Mouse (Mus musculus) kidney, adult 2 months (tissue): ENCODE measurements around the gene Coro2b. TPM values are rescaled to one million over a fixed set of nuclear protein-coding genes. Genes with fewer than 3 reads are reported as not detected.

ENCODE experiments used
- DNase-seq: peaks from one replicate; pipeline ENCODE4 v3.0.0; 2021
- H3K27ac ChIP-seq: fragments of 200-500 bp; 2 replicates; pipeline ENCODE4 v1.5.1; 2012; ENCODE audit warnings: low read depth, low read length, control low read depth, inconsistent platforms; ENCODE audit not compliant: insufficient read depth
- H3K27me3 ChIP-seq: fragments of 200-500 bp; replicated peaks from 2 replicates; pipeline ENCODE4 v1.6.1; 2012; ENCODE audit warnings: mild to moderate bottlenecking, moderate library complexity, low read length, inconsistent platforms; ENCODE audit not compliant: control insufficient read depth, insufficient read depth
- H3K36me3 ChIP-seq: fragments of 200-500 bp; 2 replicates; pipeline ENCODE4 v1.6.1; 2012; ENCODE audit warnings: mild to moderate bottlenecking, moderate library complexity, low read length, inconsistent platforms; ENCODE audit not compliant: control insufficient read depth, insufficient read depth
- H3K4me1 ChIP-seq: fragments of 200-500 bp; 2 replicates; pipeline ENCODE4 v1.6.1; 2011; ENCODE audit warnings: low read length; ENCODE audit not compliant: control insufficient read depth, insufficient read depth
- H3K4me3 ChIP-seq: fragments of 200-500 bp; 2 replicates; pipeline ENCODE4 v1.5.1; 2011; ENCODE audit warnings: mild to moderate bottlenecking, low read depth, low read length, control low read depth; ENCODE audit not compliant: insufficient read depth
- CTCF ChIP-seq: fragments of 200-500 bp; conservative IDR thresholded peaks from 2 replicates; pipeline ENCODE4 v1.5.1; 2011; ENCODE audit warnings: low read depth, mild to moderate bottlenecking, control low read depth, low read length, moderate library complexity, mixed read lengths; ENCODE audit not compliant: insufficient read depth, insufficient read length
- POLR2A ChIP-seq: fragments of 200-500 bp; IDR thresholded peaks from one replicate; pipeline ENCODE4 v1.6.1; 2011; ENCODE audit warnings: low read depth, low read length, control low read depth
- WGBS: fragments of 180-500 bp; shearing (Covaris S2); methylation state at CpG from one replicate; pipeline ENCODE4 v1.1.7; 2018; 5-methylcytosine and 5-hydroxymethylcytosine counted together
- polyA plus RNA-seq: library from polyadenylated mRNA; depleted of rRNA; stranded (reverse); fragments of >200 nt; gene quantifications from 2 replicates; pipeline ENCODE4 v1.2.3, GENCODE M21; 2012

The Coro2b gene
- polyA plus RNA-seq, 1 experiment = 9.8 TPM

DNA sequence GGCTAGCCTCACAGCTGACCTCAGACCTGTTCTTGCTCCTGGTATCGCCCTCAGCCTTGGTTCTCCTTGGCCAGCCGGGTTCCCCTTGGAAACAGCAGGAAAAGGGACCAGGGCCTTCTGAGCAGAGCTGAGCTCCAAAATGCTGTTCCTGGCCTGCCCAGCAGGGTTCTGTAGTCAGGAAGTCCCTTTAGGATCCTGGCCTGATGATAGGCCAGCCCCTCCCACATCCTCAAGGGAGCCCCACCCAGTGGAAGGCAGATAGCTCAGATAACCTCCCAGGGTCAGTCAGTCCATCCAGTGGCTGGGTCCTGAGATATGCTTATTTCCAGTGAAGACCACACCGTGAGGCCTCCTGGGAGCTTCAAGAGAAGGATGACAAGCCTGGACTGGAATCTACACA is 45.7 kb downstream of the Coro2b start:
- DNase-seq = peak; percentile 66
- H3K4me3 ChIP-seq = no peak overlapping the region
- TF ChIP-seq POLR2A (no peak), CTCF (peak; percentile 34)
- no peaks in the 10 kb centered on the region for H3K36me3 ChIP-seq
- 67% methylated on average over 3 of the region's 3 CpGs for WGBS
- H3K4me1 ChIP-seq = no peaks in the 10 kb centered on the region; the same call in 1 of the 2 replicates
- H3K27ac ChIP-seq = no peak overlapping the region
- no peaks in the 10 kb centered on the region for H3K27me3 ChIP-seq

DNA sequence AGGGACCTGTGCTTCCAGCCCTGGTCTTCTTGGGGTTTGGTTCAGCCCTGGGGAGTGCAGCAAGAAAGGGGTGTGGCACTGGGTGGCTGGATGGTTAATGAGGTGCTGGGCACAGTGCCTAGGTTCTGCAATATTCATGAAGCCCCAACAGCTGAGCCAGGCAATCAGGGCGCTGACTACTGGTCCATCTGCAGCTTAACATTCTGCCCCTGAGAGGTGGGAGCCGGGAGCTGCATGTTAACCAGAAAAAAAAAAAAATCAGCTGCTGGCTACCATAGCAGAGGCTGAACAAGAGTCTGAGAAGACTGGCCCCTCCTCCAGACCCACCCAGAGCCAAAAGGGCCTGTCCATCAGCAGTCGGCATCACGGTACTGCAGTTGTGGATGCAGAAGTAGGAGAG is 52.7 kb downstream of the Coro2b start:
- no peaks in the 10 kb centered on the region for H3K36me3 ChIP-seq
- no peak overlapping the region for H3K27ac ChIP-seq
- no peak overlapping the region for H3K4me3 ChIP-seq
- no peak for DNase-seq
- TF ChIP-seq CTCF = no peak
- TF ChIP-seq POLR2A = no peak
- H3K4me1 ChIP-seq = no peaks in the 10 kb centered on the region
- H3K27me3 ChIP-seq = no peaks in the 10 kb centered on the region
- WGBS = 49% methylated on average over 4 of the region's 4 CpGs

DNA sequence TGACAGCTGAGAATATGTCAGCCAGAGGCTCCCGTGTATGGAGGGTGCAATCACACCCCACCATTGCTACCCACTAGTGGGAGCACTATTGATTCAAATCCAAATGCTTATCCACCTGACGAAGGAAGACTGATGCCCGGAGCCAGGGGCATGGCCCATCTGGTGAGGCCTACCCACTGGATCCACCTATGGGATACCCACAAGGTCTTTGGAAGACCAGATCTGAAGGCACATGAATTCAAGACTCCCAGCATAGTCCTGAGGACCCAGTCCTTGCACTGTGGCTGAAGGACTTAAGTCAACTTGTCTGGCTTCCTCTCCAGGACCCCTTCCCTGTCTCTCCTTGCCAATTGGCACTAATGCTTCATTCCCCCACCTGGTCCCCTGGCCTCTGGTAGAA is 54.1 kb downstream of the Coro2b start:
- Histone ChIP-seq H3K36me3 (no peaks in the 10 kb centered on the region), H3K27me3 (no peaks in the 10 kb centered on the region), H3K27ac (no peak overlapping the region), H3K4me3 (no peak overlapping the region), H3K4me1 (no peaks in the 10 kb centered on the region)
- no peak for DNase-seq
- WGBS = 86% methylated on average over 3 of the region's 3 CpGs
- no peak for TF ChIP-seq CTCF
- TF ChIP-seq POLR2A = no peak

DNA sequence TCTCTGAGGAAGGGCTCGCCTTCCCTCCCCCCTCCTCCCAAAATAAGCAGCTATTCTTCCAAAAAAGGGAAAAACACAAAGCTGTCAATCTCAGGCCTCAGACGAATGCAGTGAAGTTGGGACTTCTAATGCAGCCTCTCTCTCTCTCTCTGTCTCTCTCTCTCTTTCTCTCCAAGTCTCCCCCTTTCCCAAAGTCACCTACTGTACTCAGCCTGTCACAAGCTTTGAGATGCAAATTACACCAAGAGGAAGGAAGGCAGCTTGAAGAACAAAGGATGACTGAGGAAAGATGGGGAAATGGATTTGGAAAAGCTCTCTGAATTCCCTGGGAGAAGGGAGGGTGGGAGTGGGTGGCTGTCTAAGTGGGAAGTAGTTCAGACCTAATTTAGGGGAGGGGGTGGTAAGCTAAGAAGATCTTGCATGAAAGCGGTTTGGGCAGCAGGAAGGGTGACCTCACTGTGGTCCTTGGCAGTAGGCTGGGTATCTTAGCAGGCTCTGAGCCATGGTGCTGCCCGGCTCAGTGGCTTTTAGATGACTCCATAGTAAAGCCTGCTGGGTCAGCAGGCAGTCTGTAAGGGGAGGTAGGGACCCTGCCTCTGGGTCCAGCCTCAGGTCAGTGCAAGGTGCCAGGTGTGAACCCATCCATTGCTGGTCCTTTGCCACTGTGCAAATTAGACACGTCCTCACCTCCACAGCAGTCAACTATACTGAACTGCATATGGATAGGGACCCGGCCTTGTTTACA is 55.8 kb downstream of the Coro2b start:
- TF ChIP-seq POLR2A = no peak
- TF ChIP-seq CTCF = no peak
- DNase-seq = no peak
- H3K4me3 ChIP-seq = no peak overlapping the region
- 76% methylated on average over 6 of the region's 6 CpGs for WGBS
- no peaks in the 10 kb centered on the region for H3K27me3 ChIP-seq
- H3K4me1 ChIP-seq = no peaks in the 10 kb centered on the region
- no peak overlapping the region for H3K27ac ChIP-seq
- no peaks in the 10 kb centered on the region for H3K36me3 ChIP-seq

DNA sequence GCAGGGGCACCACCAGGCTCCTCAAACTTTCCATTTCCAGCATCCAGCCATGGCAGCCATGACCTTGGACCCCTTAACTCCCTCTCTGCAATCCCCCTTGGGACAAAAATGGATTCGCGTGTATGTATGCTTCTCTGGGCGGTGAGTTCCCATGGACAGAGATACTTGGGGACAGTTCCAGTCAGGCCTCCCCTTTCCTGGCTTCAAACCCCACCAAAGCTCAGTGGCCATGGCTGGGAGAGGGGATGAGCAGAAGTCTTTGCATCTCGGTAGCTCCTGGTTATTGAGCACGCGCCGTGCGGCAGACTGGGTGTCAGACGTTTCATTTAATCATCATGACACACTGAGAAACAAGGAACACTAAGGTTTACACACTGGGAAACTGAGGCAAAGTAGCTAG is 56.7 kb downstream of the Coro2b start:
- H3K27me3 ChIP-seq = no peaks in the 10 kb centered on the region
- WGBS = 92% methylated on average over 9 of the region's 9 CpGs
- H3K4me3 ChIP-seq = no peak overlapping the region
- no peak overlapping the region for H3K27ac ChIP-seq
- H3K4me1 ChIP-seq = no peaks in the 10 kb centered on the region
- TF ChIP-seq CTCF (no peak), POLR2A (no peak)
- DNase-seq = no peak
- H3K36me3 ChIP-seq = no peaks in the 10 kb centered on the region

DNA sequence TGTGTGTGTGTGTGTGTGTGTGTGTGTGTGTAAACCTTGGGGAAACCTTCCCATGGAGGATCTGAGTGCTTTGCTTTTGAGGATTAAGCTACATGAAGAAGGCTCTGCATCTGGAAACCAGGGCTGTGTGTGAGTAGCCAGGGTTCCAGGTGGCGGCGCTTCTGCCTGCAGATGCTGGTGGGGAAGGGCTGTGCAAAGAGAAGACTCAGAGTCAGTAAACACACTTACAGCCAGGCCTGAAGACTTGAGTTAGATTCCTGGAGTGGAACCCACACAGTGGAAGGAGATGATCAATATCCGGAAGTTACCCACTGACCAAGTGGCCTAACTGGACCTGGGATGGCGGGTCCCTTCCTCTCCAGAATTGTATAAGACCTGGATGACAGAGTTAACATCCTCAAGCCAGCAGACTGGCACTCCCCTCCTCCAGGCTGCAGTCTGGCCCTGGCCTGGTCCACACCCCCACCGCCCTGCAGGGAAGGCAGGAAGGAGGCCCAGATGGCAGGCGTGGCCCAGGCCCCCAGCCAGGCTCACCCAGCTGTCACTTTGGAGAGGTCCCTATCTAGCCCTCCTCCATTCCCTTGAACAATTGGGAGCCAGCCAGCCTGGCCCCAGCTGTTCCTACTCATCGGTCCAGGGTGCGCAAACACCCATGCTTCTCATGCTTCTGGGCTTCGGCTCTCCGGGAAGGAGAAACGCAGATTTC is 59.9 kb downstream of the Coro2b start:
- Histone ChIP-seq H3K4me3 (no peak overlapping the region), H3K27me3 (no peaks in the 10 kb centered on the region), H3K4me1 (no peaks in the 10 kb centered on the region), H3K27ac (no peak overlapping the region), H3K36me3 (no peaks in the 10 kb centered on the region)
- 57% methylated on average over 11 of the region's 11 CpGs for WGBS
- no peak for TF ChIP-seq CTCF
- no peak for TF ChIP-seq POLR2A
- DNase-seq = peak; percentile 68

DNA sequence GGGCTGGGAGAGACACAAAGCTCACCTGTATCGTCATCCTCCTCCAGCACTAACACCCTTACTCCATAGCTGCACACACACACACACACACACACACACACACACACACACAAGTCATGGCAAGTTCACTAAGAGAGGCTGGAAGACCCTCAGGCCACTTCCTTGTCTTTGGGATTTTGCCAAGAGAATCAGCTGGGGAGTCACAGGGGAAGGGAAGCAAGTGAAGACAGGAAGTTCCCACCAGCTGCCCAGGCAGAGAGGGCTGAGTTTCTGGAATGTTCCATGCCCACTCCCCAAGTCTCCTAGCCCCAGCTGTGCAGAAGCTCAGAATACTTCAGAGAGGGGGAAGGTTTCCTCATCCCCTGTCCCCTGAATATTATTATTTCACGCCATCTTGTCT is 62.6 kb downstream of the Coro2b start:
- TF ChIP-seq POLR2A (no peak), CTCF (no peak)
- Histone ChIP-seq H3K36me3 (no peaks in the 10 kb centered on the region), H3K27ac (no peak overlapping the region), H3K4me1 (no peaks in the 10 kb centered on the region), H3K4me3 (no peak overlapping the region), H3K27me3 (no peaks in the 10 kb centered on the region)
- DNase-seq = no peak
- WGBS = 79% methylated on average over 2 of the region's 2 CpGs
